Mouse (Mus musculus) E14TG2a.4 (cell line): ENCODE data around the gene Ica1.

Source experiments
- H3K27me3 ChIP-seq: 2 replicates; pipeline ENCODE4 v1.6.1; 2014; ENCODE audit warnings: low read length, control low read depth; ENCODE audit not compliant: insufficient read depth
- H3K36me3 ChIP-seq: 2 replicates; pipeline ENCODE4 v1.6.1; 2014; ENCODE audit warnings: low read length, control low read depth; ENCODE audit not compliant: insufficient read depth
- H3K4me1 ChIP-seq: replicated peaks from 2 replicates; pipeline ENCODE4 v1.6.1; 2014; ENCODE audit warnings: low read depth, low read length, control low read depth
- H3K4me3 ChIP-seq: replicated peaks from 2 replicates; pipeline ENCODE4 v1.5.1; 2014; ENCODE audit warnings: mild to moderate bottlenecking, low read length
- H3K9me3 ChIP-seq: 2 replicates; pipeline ENCODE4 v1.6.1; 2014; ENCODE audit warnings: low read length, control low read depth
- CTCF ChIP-seq: conservative IDR thresholded peaks from 2 replicates; pipeline ENCODE4 v1.5.1; 2014; ENCODE audit warnings: low read length
- NANOG ChIP-seq: IDR thresholded peaks from 2 replicates; pipeline ENCODE4 v1.6.1; 2014; ENCODE audit warnings: borderline replicate concordance, low read length, mixed read lengths
- POU5F1 ChIP-seq: IDR thresholded peaks from 2 replicates; pipeline ENCODE4 v1.6.1; 2014; ENCODE audit warnings: low read length, borderline replicate concordance

The Ica1 gene

GRCm38 (mm10) chr6:8771539-8771938 is 6.7 kb downstream of the Ica1 start:
- Histone ChIP-seq H3K9me3 (0 out of 2 replicates have a peak, but pooled peaks cover 10% of the 10 kb centered on the region), H3K36me3 (no peaks in the 10 kb centered on the region), H3K4me1 (peaks cover 21% of the 10 kb centered on the region), H3K27me3 (peaks cover 3% of the 10 kb centered on the region), H3K4me3 (no peak overlapping the region)
- TF ChIP-seq NANOG (no peak), CTCF (no peak), POU5F1 (no peak)

GRCm38 (mm10) chr6:8770341-8770740 is 7.9 kb downstream of the Ica1 start:
- H3K4me3 ChIP-seq: peak overlapping the region; percentile 39; the same call in 1 of the 2 replicates
- no peaks in the 10 kb centered on the region; the same call in 1 of the 2 replicates for H3K27me3 ChIP-seq
- TF ChIP-seq CTCF (no peak), NANOG (no peak), POU5F1 (no peak)
- 0 out of 2 replicates have a peak, but pooled peaks cover 7% of the 10 kb centered on the region for H3K9me3 ChIP-seq
- H3K36me3 ChIP-seq: no peaks in the 10 kb centered on the region
- H3K4me1 ChIP-seq: peaks cover 21% of the 10 kb centered on the region

GRCm38 (mm10) chr6:8769803-8770202 is 8.5 kb downstream of the Ica1 start:
- TF ChIP-seq NANOG (no peak), POU5F1 (no peak), CTCF (no peak)
- no peak overlapping the region for H3K4me3 ChIP-seq

GRCm38 (mm10) chr6:8766652-8767051 is 11.6 kb downstream of the Ica1 start:
- Histone ChIP-seq H3K4me3 (no peak overlapping the region), H3K4me1 (peaks cover 19% of the 10 kb centered on the region), H3K9me3 (no peaks in the 10 kb centered on the region), H3K36me3 (no peaks in the 10 kb centered on the region), H3K27me3 (no peaks in the 10 kb centered on the region)
- TF ChIP-seq CTCF (no peak), POU5F1 (no peak), NANOG (no peak)

More at GRCm38 (mm10) chr6:8769803-8770202, 8.5 kb downstream of the Ica1 start:
- Histone ChIP-seq H3K4me1 (peaks cover 21% of the 10 kb centered on the region), H3K27me3 (no peaks in the 10 kb centered on the region; the same call in 1 of the 2 replicates), H3K36me3 (no peaks in the 10 kb centered on the region), H3K9me3 (0 out of 2 replicates have a peak, but pooled peaks cover 2% of the 10 kb centered on the region)

GRCm38 (mm10) chr6:8765801-8766200 is 12.5 kb downstream of the Ica1 start:
- H3K36me3 ChIP-seq: no peaks in the 10 kb centered on the region
- H3K4me3 ChIP-seq: no peak overlapping the region
- no peaks in the 10 kb centered on the region for H3K27me3 ChIP-seq
- peaks cover 11% of the 10 kb centered on the region for H3K4me1 ChIP-seq
- TF ChIP-seq POU5F1 (no peak), CTCF (no peak), NANOG (no peak)
- no peaks in the 10 kb centered on the region for H3K9me3 ChIP-seq

- TF ChIP-seq NANOG (no peak), POU5F1 (no peak), CTCF (no peak)
- H3K27me3 ChIP-seq: no peaks in the 10 kb centered on the region
Observed at GRCm38 (mm10) chr6:8765064-8765463, 13.2 kb downstream of the Ica1 start.

GRCm38 (mm10) chr6:8760708-8761294 is 17.5 kb downstream of the Ica1 start:
- H3K9me3 ChIP-seq: no peaks in the 10 kb centered on the region

More at GRCm38 (mm10) chr6:8765064-8765463, 13.2 kb downstream of the Ica1 start:
- H3K9me3 ChIP-seq: no peaks in the 10 kb centered on the region
- H3K4me3 ChIP-seq: no peak overlapping the region
- H3K4me1 ChIP-seq: peaks cover 4% of the 10 kb centered on the region
- no peaks in the 10 kb centered on the region for H3K36me3 ChIP-seq

GRCm38 (mm10) chr6:8759901-8760300 is 18.4 kb downstream of the Ica1 start:
- no peaks in the 10 kb centered on the region for H3K9me3 ChIP-seq
- no peaks in the 10 kb centered on the region for H3K36me3 ChIP-seq
- no peak overlapping the region for H3K4me3 ChIP-seq
- no peaks in the 10 kb centered on the region for H3K4me1 ChIP-seq
- H3K27me3 ChIP-seq: no peaks in the 10 kb centered on the region
- TF ChIP-seq CTCF (no peak), NANOG (no peak), POU5F1 (no peak)

More at GRCm38 (mm10) chr6:8760708-8761294, 17.5 kb downstream of the Ica1 start:
- no peaks in the 10 kb centered on the region for H3K27me3 ChIP-seq
- TF ChIP-seq POU5F1 (no peak), NANOG (no peak), CTCF (no peak)
- no peak overlapping the region for H3K4me3 ChIP-seq
- no peaks in the 10 kb centered on the region for H3K4me1 ChIP-seq
- no peaks in the 10 kb centered on the region for H3K36me3 ChIP-seq
